Mouse (Mus musculus) embryo, embryonic 10.5 days (tissue): ENCODE measurements around the gene Fmo5.

Experiments
- DNase-seq: peaks from one replicate; pipeline ENCODE4 v3.0.0-alpha.2; 2015; ENCODE audit warnings: low spot score

Gene Fmo5

DNA sequence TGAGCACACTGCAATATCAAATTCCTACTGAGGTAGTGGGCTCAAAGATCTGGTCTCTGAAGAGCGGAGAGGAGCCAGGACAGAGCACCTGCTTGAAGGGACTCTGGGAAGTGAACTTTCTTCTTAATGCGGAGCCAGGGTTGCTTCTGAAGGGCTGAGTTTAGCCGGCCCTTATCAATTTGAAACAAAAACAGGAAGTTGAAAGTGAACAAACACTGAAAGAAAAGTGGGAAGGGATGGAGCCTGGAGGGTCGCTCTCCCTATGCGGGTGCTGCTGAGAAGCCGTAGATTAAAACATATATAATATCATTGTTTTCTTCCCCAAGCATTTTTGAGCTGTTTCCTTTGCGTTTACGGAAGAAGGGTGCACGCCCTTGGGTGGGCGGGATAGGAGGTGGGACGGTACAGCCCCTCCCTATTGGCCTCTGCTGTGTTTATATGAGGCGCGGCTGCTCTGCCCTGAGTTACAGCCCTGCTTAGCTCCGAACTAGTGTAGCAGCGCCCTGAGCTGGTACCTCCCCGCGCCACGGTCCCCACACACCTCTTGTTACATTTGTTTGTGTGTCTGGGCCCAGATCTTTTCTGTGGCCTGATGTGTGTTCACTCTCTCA is at the start of gene Fmo5:
Gene Fmo5 (plus strand): TSS at position 414 of the 611 bp plus-strand sequence.
- peak; percentile 55 for DNase-seq

DNA sequence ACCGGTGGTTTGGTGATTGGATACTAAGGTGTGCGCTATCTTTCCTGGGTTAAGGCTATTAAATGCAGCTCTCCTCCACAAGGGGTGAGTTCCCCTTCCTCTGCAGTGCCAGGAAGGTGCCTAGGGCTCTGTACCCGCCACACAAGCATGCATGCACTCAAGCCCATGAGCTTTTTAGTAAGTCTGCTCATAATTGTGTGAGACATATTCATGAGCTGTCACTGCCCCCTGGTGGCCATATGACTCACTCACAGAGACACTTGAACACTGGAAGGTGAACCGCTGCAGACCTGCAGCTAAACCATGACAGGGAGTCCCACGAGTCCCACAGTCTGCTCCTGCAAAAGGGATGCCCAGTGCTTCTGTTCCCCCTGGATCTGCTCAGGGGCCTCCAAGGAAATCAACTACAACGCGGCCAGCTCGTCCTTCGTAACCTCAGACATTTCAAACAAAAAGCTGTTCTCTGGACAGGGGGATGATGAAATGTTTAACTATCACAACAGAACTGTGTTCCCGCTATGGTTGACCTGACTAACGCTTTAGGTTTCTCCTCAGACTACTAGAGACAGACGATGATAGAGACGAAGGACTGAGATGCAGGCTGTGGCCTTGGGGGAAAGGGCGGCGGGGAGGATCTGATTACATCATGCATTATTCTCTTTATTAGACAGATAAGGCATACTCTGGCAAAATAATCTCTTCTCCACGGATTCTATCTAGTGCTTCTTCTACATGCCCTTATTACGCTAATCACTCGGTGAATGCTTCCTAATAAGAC is 43.0 kb upstream of the Fmo5 start:
- DNase-seq, result peak; percentile 93

DNA sequence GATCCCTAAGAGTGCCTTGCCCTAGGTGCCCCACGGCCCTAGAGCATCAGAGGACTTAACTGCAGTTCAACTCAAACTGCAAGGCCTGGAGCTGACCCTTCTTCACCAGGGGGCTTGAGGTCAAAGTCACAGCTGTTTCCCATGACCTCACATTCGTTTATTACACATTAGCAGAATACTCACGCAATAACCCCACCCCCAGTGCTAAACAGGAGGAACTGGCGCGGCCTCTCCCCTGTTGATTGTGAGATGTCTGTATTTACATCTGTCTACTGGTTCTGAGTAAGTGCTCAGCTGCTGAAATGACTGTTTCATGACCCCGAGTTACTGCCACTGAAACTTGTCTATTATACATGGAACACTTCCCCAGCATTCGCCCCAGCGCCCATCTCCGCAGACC is 40.9 kb upstream of the Fmo5 start:
- peak; percentile 10 for DNase-seq

DNA sequence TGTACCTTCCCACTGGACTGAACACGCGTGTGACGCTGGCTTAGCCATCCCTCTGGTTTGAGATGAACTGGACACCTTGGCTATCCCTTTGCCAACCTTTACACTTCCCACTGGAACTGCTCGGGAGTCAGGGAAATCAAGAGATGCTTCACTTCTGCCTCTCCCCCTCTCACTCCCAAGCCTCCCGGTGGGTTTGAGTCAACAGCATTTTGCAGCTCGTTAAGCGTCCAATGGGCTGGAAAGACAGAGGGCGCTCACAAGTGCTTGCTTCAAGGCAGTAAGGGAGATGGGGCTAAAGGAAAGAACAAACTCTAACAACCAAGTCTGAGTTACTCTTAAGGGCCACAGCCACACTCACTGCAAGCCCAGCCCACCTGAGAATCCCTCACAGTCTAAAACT is 37.9 kb upstream of the Fmo5 start:
- no peak for DNase-seq

DNA sequence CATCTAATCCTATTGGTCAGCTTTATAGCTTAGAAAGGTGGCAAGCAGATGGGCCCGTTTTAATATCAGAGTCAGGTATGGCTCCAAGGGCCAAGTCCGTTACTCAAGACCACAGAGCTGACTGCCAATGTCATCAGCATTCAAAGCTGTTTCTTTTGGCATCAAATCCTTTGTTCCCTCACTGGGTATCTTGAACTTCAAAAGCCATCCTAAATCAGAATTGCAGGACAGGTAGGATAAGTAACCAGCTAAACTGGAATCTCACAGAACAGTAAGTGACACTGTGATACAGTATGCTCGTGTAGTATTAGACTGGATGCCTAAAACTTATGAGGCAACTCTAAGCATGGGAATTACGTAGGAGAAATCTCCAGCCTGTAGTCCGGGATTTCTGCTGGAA is 35.5 kb upstream of the Fmo5 start:
- no peak for DNase-seq

DNA sequence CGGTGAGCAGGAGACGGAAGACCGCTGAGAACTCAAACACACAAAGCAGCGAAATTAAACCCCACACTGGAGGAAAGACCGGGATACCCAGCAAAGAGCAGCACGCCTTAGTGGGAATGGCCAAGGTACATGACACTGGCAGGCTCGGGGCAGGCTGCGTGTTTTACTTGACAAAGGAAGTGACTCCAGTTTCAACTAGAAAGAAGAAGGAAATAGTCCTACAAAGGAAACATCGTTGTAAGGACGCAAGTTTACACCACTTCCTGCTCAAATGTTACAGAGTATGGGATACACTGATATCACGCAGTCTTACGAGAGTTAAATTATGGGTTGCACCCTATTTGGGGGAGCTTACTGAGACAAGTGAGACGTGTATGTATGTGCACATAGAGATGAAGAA is 34.5 kb upstream of the Fmo5 start:
- DNase-seq, result no peak

DNA sequence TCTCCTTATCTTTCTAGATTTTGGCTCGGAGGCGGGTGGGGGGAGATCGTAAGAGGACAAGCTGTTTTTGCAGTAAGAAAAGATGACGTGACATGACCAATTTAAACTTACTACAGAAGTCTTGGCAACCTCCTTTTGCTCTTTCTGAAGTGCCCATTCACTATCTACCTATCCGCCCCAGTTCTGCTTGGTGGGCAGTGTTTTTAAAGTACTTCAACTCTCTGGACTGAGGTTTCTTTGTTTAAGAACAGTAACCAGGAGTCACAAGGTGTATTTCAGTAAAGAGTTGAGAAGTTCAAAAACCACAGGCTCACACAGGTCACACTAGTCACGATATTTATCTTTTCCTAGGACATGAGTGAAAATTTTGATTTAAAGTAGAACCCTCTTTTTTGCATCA is 33.5 kb upstream of the Fmo5 start:
- DNase-seq, result no peak

DNA sequence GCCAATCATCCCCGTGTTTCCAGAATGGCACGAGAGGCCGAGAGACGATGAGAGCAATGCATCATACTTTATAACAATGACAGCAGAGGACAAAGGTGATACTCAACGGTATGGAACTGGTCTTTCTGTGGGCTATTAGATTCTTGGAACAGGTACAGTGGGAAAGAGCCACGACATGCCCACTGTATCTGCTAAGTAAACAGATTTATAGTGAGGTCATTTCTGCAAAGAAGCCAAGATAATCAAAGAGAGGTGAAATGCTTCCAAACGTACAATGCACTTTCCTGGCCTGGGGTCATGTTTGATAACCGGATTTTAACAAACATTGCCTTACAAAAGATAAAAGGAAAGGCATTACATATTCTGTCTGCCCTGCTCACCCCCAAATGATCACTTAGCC is 31.8 kb upstream of the Fmo5 start:
- no peak for DNase-seq

DNA sequence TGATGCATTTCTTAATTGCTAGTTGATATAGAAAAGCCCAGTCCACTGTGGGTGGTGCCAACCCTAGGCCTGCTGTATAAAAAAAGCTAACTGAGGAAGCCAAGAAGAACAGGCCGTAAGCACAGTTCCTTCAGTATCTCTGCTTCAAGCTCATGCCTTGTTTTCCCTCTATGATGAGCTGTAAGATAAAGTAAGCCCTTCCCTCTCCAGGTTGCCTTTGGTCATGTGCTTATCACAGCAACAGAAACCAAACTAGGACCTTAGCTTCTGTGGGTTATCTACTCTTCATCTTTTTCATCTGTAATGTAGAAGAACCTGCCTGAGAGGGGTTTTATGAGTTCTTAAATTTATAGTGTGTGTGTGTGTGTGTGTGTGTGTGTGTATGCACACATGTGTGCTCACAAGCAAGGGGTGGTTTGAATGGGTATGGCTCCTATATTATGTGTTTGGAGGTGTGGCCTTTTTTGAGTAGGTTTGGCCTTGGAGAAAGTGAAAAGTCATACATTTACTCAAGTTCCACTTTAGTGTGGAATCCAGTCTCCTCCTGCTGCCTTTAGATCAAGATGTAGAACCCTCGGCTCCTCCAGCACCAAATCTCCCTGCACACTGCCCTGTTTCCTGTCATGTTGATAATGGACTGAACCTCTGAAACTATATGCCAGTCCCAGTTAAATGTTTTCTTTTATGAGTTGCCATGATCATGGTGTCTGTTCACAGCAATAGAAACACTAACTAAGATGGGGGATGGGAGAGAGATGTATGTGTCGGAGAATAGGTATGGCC is 28.4 kb upstream of the Fmo5 start:
- DNase-seq, result no peak

DNA sequence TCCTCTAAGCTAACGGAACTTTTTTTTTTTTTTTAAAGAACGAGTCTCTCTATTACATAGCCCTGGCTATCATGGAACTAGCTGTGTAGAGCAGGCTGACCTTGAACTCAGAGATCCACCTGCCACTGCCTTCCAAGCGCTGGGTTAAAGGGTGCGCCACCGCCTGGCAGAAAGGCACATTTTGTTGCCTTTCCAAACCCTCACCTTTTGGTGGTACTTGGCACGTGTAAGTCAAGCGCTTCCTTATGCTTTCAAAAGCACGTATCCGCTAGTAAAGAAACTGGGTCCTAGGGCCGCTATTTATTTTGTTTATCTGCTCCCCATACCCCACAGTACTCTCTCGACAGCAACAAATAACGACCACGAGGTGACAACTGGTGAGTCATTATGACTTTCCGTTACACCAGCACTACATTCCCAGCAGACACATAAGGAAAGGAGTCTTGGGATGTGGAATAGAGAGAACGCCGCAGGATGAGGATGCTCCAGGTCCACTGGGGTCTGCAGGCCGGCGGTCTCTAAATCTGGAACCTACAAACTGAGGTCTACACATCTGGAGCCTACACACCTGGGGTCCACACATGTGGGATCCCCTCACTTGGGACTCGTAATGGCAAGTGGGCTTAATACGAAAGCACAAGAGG is 19.3 kb upstream of the Fmo5 start:
- DNase-seq, result peak; percentile 60

DNA sequence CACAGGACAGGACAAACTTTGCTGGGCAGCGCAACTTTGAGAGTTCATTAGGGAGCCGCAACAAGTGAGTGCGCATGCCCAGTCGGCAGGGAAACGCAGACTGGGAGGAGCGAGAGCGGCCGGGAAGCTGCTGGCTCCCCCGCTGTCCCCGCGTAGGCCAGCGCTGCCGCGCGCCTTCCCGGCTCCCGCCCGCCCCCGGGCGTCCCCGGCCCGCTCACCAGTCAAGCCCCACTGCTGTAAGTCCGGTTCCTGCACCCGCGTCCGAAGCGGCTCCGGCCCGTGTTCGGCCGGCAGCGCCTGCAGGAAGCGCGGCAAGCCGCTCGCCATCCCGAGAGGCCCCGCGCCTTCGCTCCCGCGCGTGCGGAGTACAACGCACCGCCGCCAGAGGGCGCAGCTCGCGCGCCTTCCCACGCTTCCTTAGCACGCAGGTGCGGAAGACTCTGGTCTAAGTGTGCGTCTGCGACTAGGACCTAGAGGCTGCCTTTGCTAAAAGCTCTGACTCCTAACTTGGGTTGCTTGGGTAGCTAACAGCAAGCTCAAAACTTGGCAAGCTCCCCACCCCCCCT is 18.7 kb upstream of the Fmo5 start, which contains the start of gene Chd1l:
Gene Chd1l (minus strand): TSS at position 359 of the 566 bp plus-strand sequence.
- peak; percentile 93 for DNase-seq

DNA sequence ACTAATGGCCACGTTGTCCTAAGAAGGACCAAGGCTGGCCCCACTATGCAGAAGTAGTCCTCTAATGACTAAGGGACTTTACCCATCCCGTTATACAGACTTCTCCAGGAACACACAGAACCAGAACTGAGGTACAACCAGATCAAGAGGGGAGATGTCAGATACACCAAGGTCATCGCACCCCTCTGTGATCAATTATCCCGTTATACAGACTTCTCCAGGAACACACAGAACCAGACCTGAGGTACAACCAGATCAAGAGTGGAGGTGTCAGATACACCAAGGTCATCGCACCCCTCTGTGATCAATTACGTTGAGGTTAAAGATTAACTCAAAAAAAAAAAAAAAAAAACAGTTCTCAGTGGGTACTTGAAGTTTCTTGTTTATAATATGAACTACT is 17.6 kb upstream of the Fmo5 start:
- no peak for DNase-seq

DNA sequence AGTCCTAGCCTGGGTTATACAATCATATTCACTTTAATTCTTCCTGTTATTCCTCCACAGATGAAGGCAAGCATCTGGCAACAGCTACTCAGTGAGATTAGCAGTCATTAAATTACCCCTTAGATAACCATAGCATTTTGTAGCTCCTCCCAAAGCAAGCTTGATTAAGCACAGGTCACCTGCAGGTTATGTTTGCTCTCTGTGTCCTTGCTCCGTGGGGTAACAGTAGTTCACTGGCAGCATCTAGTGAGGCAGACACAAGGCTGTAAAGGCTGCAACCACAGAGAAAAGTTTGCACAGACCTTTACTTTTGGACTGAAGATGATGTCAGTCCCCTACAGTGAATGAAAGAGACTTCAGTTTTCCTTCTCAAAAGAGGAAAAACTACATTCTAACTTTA is 13.4 kb upstream of the Fmo5 start:
- DNase-seq, result no peak

DNA sequence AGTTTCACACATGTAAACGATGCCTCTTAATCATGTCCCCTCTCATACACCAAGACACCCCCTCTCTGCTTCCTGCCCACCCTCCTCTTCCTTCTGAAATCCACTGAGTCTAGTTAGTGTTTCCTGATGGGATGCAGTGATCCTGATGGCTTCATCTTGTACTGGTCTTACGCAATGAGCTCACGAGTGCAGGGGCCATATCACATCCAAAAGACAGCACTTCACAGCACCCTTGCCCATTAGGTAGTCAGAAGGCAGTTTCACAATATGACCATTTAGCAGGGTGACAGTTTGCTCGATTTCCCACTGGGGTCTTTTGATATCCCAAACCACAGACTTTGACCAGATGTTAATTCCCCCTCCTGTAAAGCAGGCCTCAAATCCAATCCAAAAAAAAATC is 12.7 kb upstream of the Fmo5 start:
- DNase-seq, result no peak

DNA sequence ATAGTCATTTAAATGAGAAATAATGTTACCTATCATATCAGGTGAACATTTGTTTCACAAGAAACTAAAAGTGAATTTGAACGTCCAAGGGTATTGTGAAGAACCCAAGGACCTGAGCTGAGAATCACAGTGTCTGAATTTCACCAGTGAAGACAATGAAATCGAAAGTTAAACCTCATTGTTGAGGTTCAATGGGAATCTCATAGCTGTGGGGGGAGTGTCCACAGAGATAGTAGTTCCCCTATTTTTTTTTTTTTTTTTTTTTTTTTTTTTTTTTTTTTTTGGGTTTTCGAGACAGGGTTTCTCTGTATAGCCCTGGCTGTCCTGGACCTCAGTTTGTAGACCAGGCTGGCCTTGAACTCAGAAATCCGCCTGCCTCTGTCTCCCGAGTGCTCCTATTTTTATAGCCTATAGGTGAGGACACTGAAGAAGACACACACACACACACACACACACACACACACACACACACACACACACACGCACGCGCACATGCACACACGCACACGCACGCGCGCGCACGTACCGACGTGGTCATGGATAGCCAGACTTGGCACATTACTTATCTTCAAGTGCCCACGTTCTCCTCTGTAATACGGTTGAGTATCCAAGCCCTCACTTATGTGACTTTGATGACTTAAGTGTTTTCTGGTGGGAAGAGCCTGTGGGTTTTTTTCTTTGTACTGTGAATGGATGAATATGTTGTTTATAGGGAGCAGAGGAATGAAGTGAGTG is 11.3 kb upstream of the Fmo5 start:
- no peak for DNase-seq

DNA sequence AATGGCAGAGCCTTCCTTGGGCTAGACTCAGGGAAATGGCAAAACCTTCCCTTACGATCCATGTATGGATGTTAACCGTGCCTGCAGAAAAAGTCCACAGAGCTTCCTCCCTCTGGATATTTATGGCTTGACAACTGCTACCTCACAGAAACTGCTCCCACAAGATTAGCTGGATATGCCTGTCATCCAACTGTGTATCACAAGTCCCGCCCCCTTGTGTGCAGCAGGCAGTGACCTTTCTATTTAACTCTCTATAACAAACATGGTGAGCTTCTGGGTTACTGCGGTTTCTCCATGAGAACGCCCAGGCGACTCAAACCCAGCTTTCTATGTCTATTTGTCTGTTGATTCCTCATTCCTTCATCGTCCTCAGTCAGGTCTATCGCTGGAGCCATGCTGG is 10.7 kb upstream of the Fmo5 start:
- DNase-seq, result no peak

DNA sequence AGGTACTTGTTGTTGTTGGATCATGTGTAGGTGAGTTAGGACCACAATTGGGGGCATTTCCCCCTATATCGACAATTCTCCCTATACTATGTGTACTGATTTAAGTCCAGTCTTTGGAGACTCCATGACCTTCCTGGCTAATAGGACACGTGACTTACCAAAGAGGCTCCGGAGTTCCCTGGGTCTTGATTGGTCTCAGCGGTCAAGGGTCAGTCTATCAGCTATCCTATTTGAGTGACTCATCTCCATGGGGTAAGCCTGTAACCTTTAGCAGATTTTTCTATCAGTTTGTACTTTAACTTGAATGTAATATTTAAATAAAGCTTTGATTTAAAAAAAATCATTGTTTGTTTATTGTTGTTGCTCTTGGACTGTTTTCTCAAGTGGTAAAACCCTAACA is 7.9 kb upstream of the Fmo5 start:
- no peak for DNase-seq

DNA sequence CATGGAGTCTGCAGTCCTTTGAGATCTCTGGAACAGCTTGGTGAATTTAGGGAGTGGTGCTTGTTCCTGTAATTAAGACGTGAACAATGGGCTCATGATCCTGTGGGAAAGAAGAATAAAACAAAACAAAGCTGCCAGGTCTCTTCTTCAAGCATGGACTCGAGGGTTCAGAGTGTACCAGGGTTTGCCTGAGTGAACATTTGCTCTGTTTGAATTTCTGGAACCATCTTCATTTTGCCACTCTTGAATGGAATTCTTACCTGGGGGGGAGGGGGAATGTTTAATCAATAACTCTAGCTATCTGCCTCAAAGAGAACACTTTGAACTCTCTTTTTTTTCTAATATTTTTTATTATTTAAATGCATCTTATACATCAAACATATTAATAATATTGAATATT is 4.0 kb upstream of the Fmo5 start:
- DNase-seq, result no peak

DNA sequence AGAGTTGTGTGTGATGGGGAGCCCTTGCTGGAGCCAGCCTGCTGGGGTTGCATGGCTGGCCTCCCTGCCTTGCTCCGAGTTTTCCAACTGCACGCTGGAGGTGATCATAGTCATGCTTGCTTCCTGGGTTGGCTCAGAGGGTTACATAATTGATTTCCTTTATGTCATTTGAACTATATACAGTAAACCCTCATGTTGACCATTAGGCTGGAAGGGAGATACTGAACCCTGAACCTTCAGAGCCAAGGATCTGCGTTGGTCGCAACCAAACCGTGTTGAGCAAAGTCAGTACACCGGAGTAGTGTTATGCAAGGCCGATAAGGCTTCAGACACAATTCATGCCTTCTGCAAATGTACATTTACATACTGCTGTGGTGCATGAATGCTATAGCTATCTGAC is 711 bp upstream of the Fmo5 start:
- DNase-seq, result no peak

DNA sequence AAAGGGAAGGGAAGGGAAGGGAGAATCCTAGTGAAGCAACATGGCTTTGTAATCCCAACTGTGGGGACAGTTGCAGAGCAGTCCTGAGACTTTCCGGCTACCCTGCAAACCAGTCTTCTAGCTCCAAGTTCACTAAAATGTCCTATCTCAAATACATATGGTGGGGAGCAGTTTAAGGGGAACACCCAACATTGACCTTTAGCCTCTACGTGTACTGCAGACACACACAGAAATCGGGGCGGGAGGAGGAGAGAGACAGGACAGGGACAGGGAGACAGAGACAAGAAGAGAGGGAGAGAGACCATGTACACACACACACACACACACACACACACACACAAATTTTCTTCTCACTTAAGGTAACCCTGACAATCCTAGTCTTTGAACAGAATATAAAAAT is 1.3 kb downstream of the Fmo5 start:
- no peak for DNase-seq

DNA sequence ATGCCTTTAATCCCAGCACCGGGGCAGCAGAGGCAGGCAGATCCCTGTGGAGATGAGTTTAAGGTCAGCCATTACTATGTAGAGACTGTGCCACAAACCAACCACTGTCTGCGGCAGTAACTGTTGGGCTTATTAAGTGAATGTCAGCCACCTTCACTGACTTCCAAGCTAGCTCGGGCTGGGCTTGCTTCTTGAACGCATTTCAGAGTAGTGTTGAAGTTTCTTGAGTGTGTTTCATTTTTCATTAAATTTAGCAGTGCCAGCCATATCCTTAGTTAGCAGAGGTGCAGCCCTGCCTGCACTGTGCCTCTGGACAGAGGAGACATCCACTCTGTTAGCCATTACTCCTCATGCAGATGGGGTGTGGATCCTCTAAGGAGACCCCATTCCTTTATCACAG is 2.1 kb downstream of the Fmo5 start:
- DNase-seq, result no peak
